Mouse (Mus musculus) limb, embryonic 13.5 days (tissue): ENCODE results near the gene Kitl. TPM values are rescaled to one million over a fixed set of nuclear protein-coding genes. Genes with fewer than 3 reads are reported as not detected.
A peak's percentile ranks its signal among the peaks of the same experiment; 100 is the strongest.

Source experiments
- ATAC-seq: fragments of 200-750 bp; cut with Nextera tagmentation; 2 replicates; pipeline ENCODE4 v1.8.0; 2017; ENCODE audit warnings: low read depth, moderate number of reproducible peaks, moderate TSS enrichment; ENCODE audit not compliant: low FRiP score
- H3K27ac ChIP-seq: fragments of 300-500 bp; sonication (generic); 2 replicates; pipeline ENCODE4 v1.5.1; 2015; ENCODE audit warnings: inconsistent platforms, mild to moderate bottlenecking, moderate library complexity
- H3K27me3 ChIP-seq: fragments of 300-500 bp; sonication (generic); 2 replicates; pipeline ENCODE4 v1.6.1; 2015; ENCODE audit warnings: mild to moderate bottlenecking, inconsistent platforms
- H3K36me3 ChIP-seq: fragments of 300-500 bp; sonication (generic); 2 replicates; pipeline ENCODE4 v1.6.1; 2015; ENCODE audit warnings: inconsistent platforms, mild to moderate bottlenecking, moderate library complexity
- H3K4me1 ChIP-seq: fragments of 300-500 bp; sonication (generic); 2 replicates; pipeline ENCODE4 v1.6.1; 2015; ENCODE audit warnings: inconsistent platforms
- H3K4me2 ChIP-seq: fragments of 300-500 bp; sonication (generic); replicated peaks from 2 replicates; pipeline ENCODE4 v1.6.1; 2015; ENCODE audit warnings: inconsistent platforms, mild to moderate bottlenecking, moderate library complexity
- H3K4me3 ChIP-seq: fragments of 300-500 bp; sonication (generic); 2 replicates; pipeline ENCODE4 v1.5.1; 2015; ENCODE audit warnings: moderate library complexity, mild to moderate bottlenecking, inconsistent platforms
- H3K9ac ChIP-seq: fragments of 300-500 bp; sonication (generic); 2 replicates; pipeline ENCODE4 v1.6.1; 2015; ENCODE audit warnings: mild to moderate bottlenecking, inconsistent platforms
- H3K9me3 ChIP-seq: fragments of 300-500 bp; sonication (generic); 2 replicates; pipeline ENCODE4 v1.6.1; 2016; ENCODE audit warnings: inconsistent platforms
- WGBS: fragments of 180-500 bp; shearing (Covaris S2); methylation state at CpG from one replicate; pipeline ENCODE4 v1.1.7; 2015; 5-methylcytosine and 5-hydroxymethylcytosine counted together
- polyA plus RNA-seq: library from polyadenylated mRNA; unstranded; fragments of >200 nt; fragmentation: Nextera tagmentation; extraction: Ambion mirVana; gene quantifications from 2 replicates; pipeline ENCODE4 v1.2.1, GENCODE M21; 2015

Kitl gene
- polyA plus RNA-seq, 1 experiment from 2014 or later: 15.9 TPM

DNA sequence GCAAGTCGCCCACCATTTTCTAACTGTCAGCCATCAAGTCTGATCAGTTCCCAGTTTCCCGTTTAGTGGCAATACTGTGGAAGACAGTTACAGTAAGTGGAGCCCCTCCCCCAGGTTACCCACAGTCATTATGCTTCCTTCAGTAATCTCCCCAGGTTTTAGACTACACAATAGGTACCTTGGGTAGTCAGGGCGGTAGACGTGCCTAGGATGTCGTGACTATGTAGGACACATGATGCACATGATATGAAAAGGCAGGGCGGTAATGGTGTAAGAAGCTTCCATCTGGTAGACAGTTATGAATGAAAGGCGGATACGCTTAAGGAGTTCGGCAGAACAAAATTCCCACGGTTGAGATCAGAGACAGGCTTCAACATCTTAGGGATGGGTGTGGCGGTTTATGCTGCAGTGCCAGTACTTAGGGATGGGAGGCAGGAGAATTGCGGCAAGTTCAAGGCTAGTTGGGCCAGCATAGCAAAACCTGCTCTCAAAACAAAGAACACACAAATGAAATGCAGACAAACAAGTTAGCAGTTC lies 15.6 kb downstream of the Kitl start:
- H3K36me3 ChIP-seq: no peaks in the 10 kb centered on the region
- 80% methylated on average over 12 of the region's 12 CpGs for WGBS
- no peaks in the 10 kb centered on the region for H3K27me3 ChIP-seq
- H3K27ac ChIP-seq: no peak overlapping the region
- H3K4me1 ChIP-seq: peaks cover 3% of the 10 kb centered on the region
- H3K4me2 ChIP-seq: no peak overlapping the region
- ATAC-seq: no peak
- H3K4me3 ChIP-seq: no peak overlapping the region
- 0 out of 2 replicates have a peak, but pooled peaks cover 4% of the 10 kb centered on the region for H3K9me3 ChIP-seq
- no peak overlapping the region for H3K9ac ChIP-seq

DNA sequence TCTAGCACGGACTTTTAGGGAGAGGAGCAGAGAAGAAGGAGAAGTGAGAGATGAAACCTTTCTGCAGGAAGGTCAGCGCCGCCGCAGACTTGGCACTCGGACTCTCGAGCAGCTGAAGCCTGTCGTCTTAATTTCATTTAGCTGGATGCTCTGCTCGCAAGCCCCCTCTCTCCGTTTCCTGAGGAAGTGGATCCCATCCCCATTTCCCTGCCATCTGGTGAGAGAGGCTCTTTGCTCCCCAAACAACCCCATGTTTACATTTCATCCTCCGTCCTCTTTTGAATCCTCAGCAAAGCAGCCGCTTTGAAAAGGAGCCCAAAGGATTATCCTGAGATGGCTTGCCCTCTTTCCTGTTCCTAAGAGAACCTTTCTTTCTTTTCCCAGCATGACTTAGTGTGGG lies 16.2 kb downstream of the Kitl start:
- ATAC-seq: no peak
- 28% methylated on average over 11 of the region's 11 CpGs for WGBS
- H3K4me2 ChIP-seq: no peak overlapping the region; the same call in 1 of the 2 replicates

DNA sequence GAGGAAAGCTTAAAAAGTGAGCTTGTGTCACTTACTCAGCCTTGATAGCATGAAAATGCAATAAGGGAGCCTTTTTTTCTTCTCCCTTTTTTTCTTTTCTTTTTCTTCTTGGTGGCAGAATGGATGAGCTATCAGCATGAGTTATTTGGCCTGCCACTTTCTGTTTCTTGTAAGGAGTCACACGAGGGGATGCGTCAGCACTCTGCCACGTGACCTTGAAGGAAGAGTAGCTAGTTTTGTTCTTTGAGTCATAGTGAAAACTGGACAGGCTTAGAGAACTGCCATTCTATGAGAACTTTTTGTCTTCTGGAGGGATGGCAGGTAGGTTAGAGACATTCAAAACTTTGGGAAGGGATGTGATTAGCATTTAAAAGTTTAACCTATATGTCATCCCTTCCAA lies 17.1 kb downstream of the Kitl start:
- no peak for ATAC-seq
- H3K4me3 ChIP-seq: no peak overlapping the region
- H3K4me1 ChIP-seq: peaks cover 3% of the 10 kb centered on the region
- 79% methylated on average over 3 of the region's 3 CpGs for WGBS
- H3K36me3 ChIP-seq: no peaks in the 10 kb centered on the region
- no peak overlapping the region for H3K27ac ChIP-seq
- H3K4me2 ChIP-seq: no peak overlapping the region
- no peak overlapping the region for H3K9ac ChIP-seq
- H3K9me3 ChIP-seq: no peaks in the 10 kb centered on the region
- no peaks in the 10 kb centered on the region for H3K27me3 ChIP-seq

More for the DNA sequence above, 16.2 kb downstream of the Kitl start:
- H3K9ac ChIP-seq: 0 out of 2 replicates have a peak overlapping the region, but pooled peaks have one; percentile 14
- peaks cover 3% of the 10 kb centered on the region for H3K4me1 ChIP-seq
- H3K9me3 ChIP-seq: 0 out of 2 replicates have a peak, but pooled peaks cover 1% of the 10 kb centered on the region
- no peaks in the 10 kb centered on the region for H3K27me3 ChIP-seq
- no peaks in the 10 kb centered on the region for H3K36me3 ChIP-seq
- no peak overlapping the region for H3K4me3 ChIP-seq
- no peak overlapping the region for H3K27ac ChIP-seq

DNA sequence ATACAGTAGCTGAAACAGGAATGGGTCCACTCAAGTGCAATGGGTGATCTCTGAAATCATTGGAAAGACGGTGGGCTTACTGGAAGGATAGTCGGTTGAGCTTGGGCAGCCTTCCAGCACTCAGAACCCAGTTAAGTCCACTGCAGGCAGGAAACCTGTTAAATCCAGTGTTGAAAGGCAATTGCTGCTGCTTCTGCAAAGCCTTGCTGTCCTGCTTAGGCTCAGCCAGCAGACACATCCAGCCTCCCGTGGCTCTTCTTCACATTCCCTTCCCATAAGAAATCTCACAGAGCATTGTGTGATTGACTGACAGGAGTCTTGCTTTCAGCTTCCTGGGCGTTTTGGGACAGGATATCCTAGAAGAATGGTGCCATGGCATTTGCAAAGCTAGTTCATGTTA lies 20.6 kb downstream of the Kitl start:
- Histone ChIP-seq H3K4me3 (no peak overlapping the region), H3K4me2 (no peak overlapping the region), H3K27ac (no peak overlapping the region), H3K9me3 (no peaks in the 10 kb centered on the region), H3K36me3 (no peaks in the 10 kb centered on the region), H3K9ac (no peak overlapping the region), H3K4me1 (peaks cover 16% of the 10 kb centered on the region), H3K27me3 (no peaks in the 10 kb centered on the region)
- WGBS: 48% methylated on average over 4 of the region's 4 CpGs
- no peak for ATAC-seq

DNA sequence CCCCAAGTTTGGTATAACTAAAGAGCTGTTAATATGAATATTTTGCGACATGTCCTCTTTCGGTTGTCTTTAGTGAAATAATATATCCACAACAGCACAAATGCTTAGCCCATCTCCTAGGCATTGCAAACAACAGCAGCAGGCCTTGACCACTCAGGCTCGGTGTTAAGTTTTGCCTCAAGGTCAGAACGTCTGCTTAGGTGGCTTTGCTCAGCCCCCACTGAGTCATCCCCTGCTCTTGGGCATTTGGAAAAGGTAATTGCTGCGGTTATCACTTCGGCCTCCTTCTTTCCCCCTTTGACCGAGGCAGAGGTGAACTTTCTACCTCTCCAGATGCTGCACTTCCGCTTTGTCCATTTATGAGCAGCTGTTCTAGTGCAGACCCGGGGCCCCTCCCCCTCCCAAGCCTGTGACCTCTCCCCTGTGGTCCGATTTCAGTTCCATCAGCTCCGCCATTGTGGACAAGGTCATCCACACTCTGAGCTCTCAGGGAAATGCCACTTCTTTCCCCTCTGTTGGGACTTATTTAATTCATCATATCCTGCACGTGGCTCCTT lies 23.0 kb downstream of the Kitl start:
- 44% methylated on average over 12 of the region's 12 CpGs for WGBS
- H3K27me3 ChIP-seq: no peaks in the 10 kb centered on the region
- no peak overlapping the region for H3K4me3 ChIP-seq
- no peak overlapping the region for H3K4me2 ChIP-seq
- H3K9ac ChIP-seq: no peak overlapping the region
- H3K36me3 ChIP-seq: no peaks in the 10 kb centered on the region
- H3K27ac ChIP-seq: no peak overlapping the region
- H3K4me1 ChIP-seq: peaks cover 19% of the 10 kb centered on the region
- H3K9me3 ChIP-seq: no peaks in the 10 kb centered on the region
- ATAC-seq: no peak

DNA sequence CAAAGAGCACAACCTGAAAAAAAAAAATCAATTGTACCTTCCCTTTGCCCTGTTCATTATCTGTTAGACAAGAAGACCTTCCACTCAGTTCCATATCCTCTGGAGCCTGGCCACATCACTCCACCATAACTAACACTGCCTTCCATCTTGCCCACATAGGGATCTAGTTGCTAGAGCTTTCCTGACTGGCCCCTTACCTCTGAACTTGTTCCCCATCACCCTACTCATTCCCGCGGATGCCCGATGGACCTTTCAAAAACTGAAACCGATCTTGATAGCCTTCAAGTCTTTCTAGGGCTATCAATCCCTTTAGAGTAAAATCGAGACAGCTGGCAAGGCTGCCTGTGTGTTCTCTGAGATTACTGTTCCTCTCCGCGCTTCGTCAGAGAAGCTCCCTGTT lies 23.6 kb downstream of the Kitl start:
- ATAC-seq: no peak

DNA sequence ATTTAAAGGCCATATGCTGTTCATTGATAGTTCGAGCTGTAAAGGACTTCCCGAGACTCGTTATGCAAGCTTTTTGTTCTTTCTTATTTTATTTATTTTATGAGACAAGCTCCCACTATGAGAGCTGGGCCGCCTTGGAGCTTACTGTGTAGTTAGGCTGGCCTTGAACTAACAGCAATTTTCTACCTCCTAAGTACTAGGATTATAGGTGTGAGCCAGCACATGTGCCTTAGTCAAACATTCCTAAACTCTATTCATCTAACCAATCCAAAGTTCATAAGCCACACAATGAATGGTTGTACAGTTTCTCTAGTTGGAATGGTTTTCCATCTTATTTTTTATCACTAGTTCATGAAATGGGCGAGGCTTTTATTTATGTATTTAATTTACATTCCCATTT lies 28.3 kb downstream of the Kitl start:
- ATAC-seq: no peak
- H3K4me2 ChIP-seq: no peak overlapping the region
- no peaks in the 10 kb centered on the region for H3K27me3 ChIP-seq
- H3K9me3 ChIP-seq: no peaks in the 10 kb centered on the region
- H3K27ac ChIP-seq: no peak overlapping the region
- no peak overlapping the region for H3K9ac ChIP-seq
- H3K4me1 ChIP-seq: peaks cover 12% of the 10 kb centered on the region
- WGBS: 69% methylated on average over 5 of the region's 5 CpGs
- H3K36me3 ChIP-seq: no peaks in the 10 kb centered on the region
- H3K4me3 ChIP-seq: no peak overlapping the region

More for the DNA sequence above, 23.6 kb downstream of the Kitl start:
- no peak overlapping the region for H3K27ac ChIP-seq
- H3K4me1 ChIP-seq: peaks cover 19% of the 10 kb centered on the region
- H3K9ac ChIP-seq: no peak overlapping the region
- H3K4me3 ChIP-seq: no peak overlapping the region
- WGBS: 82% methylated on average over 8 of the region's 8 CpGs
- H3K27me3 ChIP-seq: no peaks in the 10 kb centered on the region
- H3K9me3 ChIP-seq: no peaks in the 10 kb centered on the region
- no peaks in the 10 kb centered on the region for H3K36me3 ChIP-seq
- no peak overlapping the region for H3K4me2 ChIP-seq

GRCm38 (mm10) chr10:100044153-100044552 lies 28.7 kb downstream of the Kitl start:
- Histone ChIP-seq H3K4me2 (no peak overlapping the region), H3K27me3 (no peaks in the 10 kb centered on the region), H3K4me3 (no peak overlapping the region), H3K9me3 (no peaks in the 10 kb centered on the region), H3K9ac (no peak overlapping the region), H3K36me3 (no peaks in the 10 kb centered on the region), H3K27ac (no peak overlapping the region), H3K4me1 (peaks cover 12% of the 10 kb centered on the region)
- 89% methylated on average over 6 of the region's 6 CpGs for WGBS
- no peak for ATAC-seq

- no peak overlapping the region for H3K9ac ChIP-seq
- no peak overlapping the region for H3K27ac ChIP-seq
- WGBS: 21% methylated on average over 10 of the region's 10 CpGs
- H3K27me3 ChIP-seq: no peaks in the 10 kb centered on the region
- no peak overlapping the region; the same call in 1 of the 2 replicates for H3K4me3 ChIP-seq
- H3K36me3 ChIP-seq: no peaks in the 10 kb centered on the region
- 0 out of 2 replicates have a peak, but pooled peaks cover 6% of the 10 kb centered on the region for H3K4me1 ChIP-seq
- peak overlapping the region; percentile 41 for H3K4me2 ChIP-seq
- no peak for ATAC-seq
- H3K9me3 ChIP-seq: no peaks in the 10 kb centered on the region
Observed at GRCm38 (mm10) chr10:100051146-100051783, 35.8 kb downstream of the Kitl start.

- H3K27me3 ChIP-seq: no peaks in the 10 kb centered on the region
- no peak overlapping the region for H3K27ac ChIP-seq
- H3K4me2 ChIP-seq: no peak overlapping the region
- H3K9me3 ChIP-seq: no peaks in the 10 kb centered on the region
- no peak overlapping the region for H3K4me3 ChIP-seq
- 87% methylated on average over 4 of the region's 4 CpGs for WGBS
- no peak overlapping the region for H3K9ac ChIP-seq
- H3K4me1 ChIP-seq: 0 out of 2 replicates have a peak, but pooled peaks cover 6% of the 10 kb centered on the region
- H3K36me3 ChIP-seq: no peaks in the 10 kb centered on the region
- ATAC-seq: no peak
Observed at GRCm38 (mm10) chr10:100052404-100052803, 37.0 kb downstream of the Kitl start.

GRCm38 (mm10) chr10:100052911-100053310 lies 37.5 kb downstream of the Kitl start:
- ATAC-seq: peak; percentile 32; the same call in 1 of the 2 replicates
- WGBS: 51% methylated on average over 4 of the region's 4 CpGs
- H3K4me3 ChIP-seq: no peak overlapping the region

GRCm38 (mm10) chr10:100054006-100054405 lies 38.6 kb downstream of the Kitl start:
- Histone ChIP-seq H3K36me3 (no peaks in the 10 kb centered on the region), H3K4me3 (no peak overlapping the region), H3K4me1 (0 out of 2 replicates have a peak, but pooled peaks cover 6% of the 10 kb centered on the region), H3K9me3 (no peaks in the 10 kb centered on the region), H3K9ac (no peak overlapping the region), H3K4me2 (no peak overlapping the region), H3K27me3 (no peaks in the 10 kb centered on the region), H3K27ac (no peak overlapping the region)
- 82% methylated on average over 3 of the region's 3 CpGs for WGBS
- no peak for ATAC-seq

More at GRCm38 (mm10) chr10:100052911-100053310, 37.5 kb downstream of the Kitl start:
- Histone ChIP-seq H3K4me1 (0 out of 2 replicates have a peak, but pooled peaks cover 6% of the 10 kb centered on the region), H3K27me3 (no peaks in the 10 kb centered on the region), H3K9ac (no peak overlapping the region), H3K27ac (no peak overlapping the region), H3K4me2 (no peak overlapping the region), H3K36me3 (no peaks in the 10 kb centered on the region), H3K9me3 (no peaks in the 10 kb centered on the region)
